Mouse (Mus musculus) G1E (cell line): ENCODE measurements around the gene Ccdc124.

ENCODE experiments used
- CTCF ChIP-seq: IDR thresholded peaks from 2 replicates; pipeline ENCODE4 v1.5.1; 2012; ENCODE audit warnings: low read depth, low read length, inconsistent platforms, mixed read lengths
- GATA1 ChIP-seq: IDR thresholded peaks from 2 replicates; pipeline ENCODE4 v1.6.1; 2012; ENCODE audit warnings: borderline replicate concordance, low read length, inconsistent platforms, mixed read lengths
- GATA2 ChIP-seq: IDR thresholded peaks from 2 replicates; pipeline ENCODE4 v1.6.1; 2012; ENCODE audit warnings: low read depth, low read length, inconsistent platforms, borderline replicate concordance
- TAL1 ChIP-seq: conservative IDR thresholded peaks from 2 replicates; pipeline ENCODE4 v1.6.1; 2012; ENCODE audit warnings: low read depth, low read length, inconsistent platforms, mixed read lengths

- TF ChIP-seq CTCF (peak; percentile 95), GATA1 (no peak), GATA2 (no peak), TAL1 (no peak)
Measured at GRCm38 (mm10) chr8:70841147-70842072, 32.3 kb downstream of the Ccdc124 start.
